Mouse (Mus musculus): ENCODE measurements around the gene Sprr2k.

DNA sequence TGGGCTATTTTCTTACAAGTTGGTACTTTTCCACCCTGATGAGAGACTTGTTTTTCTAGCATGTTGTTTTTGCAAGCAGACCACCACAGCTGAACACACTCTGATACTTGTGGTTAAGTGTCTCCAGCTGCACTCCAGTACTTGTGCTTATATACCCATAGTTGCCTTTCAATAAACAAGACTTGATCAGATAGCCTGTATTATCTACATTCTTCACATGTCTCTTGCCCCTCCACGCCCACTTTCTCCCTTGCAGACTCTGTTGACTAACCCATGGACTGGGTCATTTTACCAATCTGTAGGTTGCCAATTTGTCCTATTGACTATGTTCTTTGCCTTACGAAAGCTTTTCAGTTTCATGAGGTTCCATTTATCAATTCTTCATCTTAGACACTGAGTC is 37.7 kb downstream of the Sprr2k start:
- no peak for TF ChIP-seq CTCF (IDR thresholded peaks at IDR 0.05; ENCODE audit: extremely low read depth, insufficient read depth, low read length)
- no peak for TF ChIP-seq POLR2A (IDR thresholded peaks at IDR 0.05; ENCODE audit: extremely low read depth, insufficient read depth, low read length)

Data from cortical plate, adult 2 months (tissue).